Mouse (Mus musculus): ENCODE data around the gene Brpf1. TPM values are rescaled to one million over a fixed set of nuclear protein-coding genes. Genes with fewer than 3 reads are reported as not detected.

The Brpf1 gene
- polyA plus RNA-seq, 1 experiment from 2014 or later = 15.8 TPM

DNA sequence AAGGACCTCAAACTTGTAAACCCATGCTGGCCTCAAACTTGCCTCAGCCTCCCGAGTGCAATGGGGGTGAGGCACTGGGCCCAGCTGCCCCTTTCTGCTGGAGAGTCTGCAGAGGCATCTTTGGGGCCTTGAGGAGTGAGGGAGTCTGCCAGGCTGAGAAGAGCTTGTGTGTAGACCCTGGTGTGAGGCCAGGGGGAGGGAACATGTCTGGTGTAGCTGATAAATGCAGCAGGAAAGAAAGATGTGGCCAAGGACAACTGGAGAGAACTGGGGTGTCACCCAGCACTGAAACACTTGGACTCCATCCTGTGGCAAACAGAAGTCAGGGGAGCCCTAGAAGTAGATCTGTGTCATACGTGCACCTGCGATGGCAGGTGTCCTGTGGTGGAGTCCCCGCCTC, 66.6 kb downstream of the Brpf1 start:
- H3K27ac ChIP-seq (ENCODE audit: low read depth, low read length) = no peak overlapping the region
- no peaks in the 10 kb centered on the region for H3K27me3 ChIP-seq (replicated peaks; ENCODE audit: control insufficient read depth, insufficient read depth, low read length)
- H3K9me3 ChIP-seq (replicated peaks; ENCODE audit: control insufficient read depth, low read length) = no peaks in the 10 kb centered on the region
- 95% methylated on average over 4 of the region's 4 CpGs for WGBS
- no peak overlapping the region for H3K9ac ChIP-seq (ENCODE audit: low read length)
- no peak for ATAC-seq
- no peak overlapping the region for H3K4me3 ChIP-seq (ENCODE audit: low read depth, low read length)
- H3K36me3 ChIP-seq (ENCODE audit: control insufficient read depth, insufficient read depth, low read length) = peaks cover 73% of the 10 kb centered on the region
- no peak for DNase-seq (ENCODE audit: low spot score)
- peaks cover 7% of the 10 kb centered on the region; the same call in 1 of the 2 replicates for H3K4me1 ChIP-seq (ENCODE audit: control insufficient read depth, insufficient read depth, low read length)
- no peak overlapping the region for H3K4me2 ChIP-seq (ENCODE audit: low read length)

Other genes starting within 250 kb of the Brpf1 start
- gene Setd5, start 229.8 kb upstream of the Brpf1 start, polyA plus RNA-seq (2014; fragmentation: Nextera tagmentation; extraction: Ambion mirVana) = 44.1 and 47.6 TPM in 2 replicates
- 8.8 and 11.3 TPM in 2 replicates for gene Lhfpl4, start 111.8 kb upstream of the Brpf1 start, polyA plus RNA-seq (2014; fragmentation: Nextera tagmentation; extraction: Ambion mirVana)
- 41.7 and 43.6 TPM in 2 replicates for gene Mtmr14, start 69.3 kb upstream of the Brpf1 start, polyA plus RNA-seq (2014; fragmentation: Nextera tagmentation; extraction: Ambion mirVana)
- 0.23 and 0.80 TPM in 2 replicates for gene Cpne9, start 24.8 kb upstream of the Brpf1 start, polyA plus RNA-seq (2014; fragmentation: Nextera tagmentation; extraction: Ambion mirVana)
- gene Ogg1, start 19.8 kb downstream of the Brpf1 start, polyA plus RNA-seq (2014; fragmentation: Nextera tagmentation; extraction: Ambion mirVana) = 12.7 and 14.7 TPM in 2 replicates
- 86.3 and 90.7 TPM in 2 replicates for gene Camk1, start 36.8 kb downstream of the Brpf1 start, polyA plus RNA-seq (2014; fragmentation: Nextera tagmentation; extraction: Ambion mirVana)
- gene Tada3, start 70.7 kb downstream of the Brpf1 start, polyA plus RNA-seq (2014; fragmentation: Nextera tagmentation; extraction: Ambion mirVana) = 68.2 and 83.2 TPM in 2 replicates
- 265 and 270 TPM in 2 replicates for gene Arpc4, start 71.0 kb downstream of the Brpf1 start, polyA plus RNA-seq (2014; fragmentation: Nextera tagmentation; extraction: Ambion mirVana)
- 2.5 and 5.0 TPM in 2 replicates for gene Ttll3, start 82.1 kb downstream of the Brpf1 start, polyA plus RNA-seq (2014; fragmentation: Nextera tagmentation; extraction: Ambion mirVana)
- gene Rpusd3, start 112.2 kb downstream of the Brpf1 start, polyA plus RNA-seq (2014; fragmentation: Nextera tagmentation; extraction: Ambion mirVana) = 15.8 and 19.8 TPM in 2 replicates
- gene Cidec, start 128.6 kb downstream of the Brpf1 start, polyA plus RNA-seq (2014; fragmentation: Nextera tagmentation; extraction: Ambion mirVana) = not detected in 2 replicates
- 88.0 and 94.4 TPM in 2 replicates for gene Jagn1, start 135.4 kb downstream of the Brpf1 start, polyA plus RNA-seq (2014; fragmentation: Nextera tagmentation; extraction: Ambion mirVana)
- not detected in 2 replicates for gene Il17re, start 151.3 kb downstream of the Brpf1 start, polyA plus RNA-seq (2014; fragmentation: Nextera tagmentation; extraction: Ambion mirVana)
- gene Il17rc, start 164.3 kb downstream of the Brpf1 start, polyA plus RNA-seq (2014; fragmentation: Nextera tagmentation; extraction: Ambion mirVana) = 1.3 and 2.0 TPM in 2 replicates
- gene Creld1, start 176.2 kb downstream of the Brpf1 start, polyA plus RNA-seq (2014; fragmentation: Nextera tagmentation; extraction: Ambion mirVana) = 37.2 and 49.4 TPM in 2 replicates
- 3.2 and 5.4 TPM in 2 replicates for gene Prrt3, start 194.8 kb downstream of the Brpf1 start, polyA plus RNA-seq (2014; fragmentation: Nextera tagmentation; extraction: Ambion mirVana)
- 101 and 108 TPM in 2 replicates for gene Emc3, start 224.5 kb downstream of the Brpf1 start, polyA plus RNA-seq (2014; fragmentation: Nextera tagmentation; extraction: Ambion mirVana)
- gene Fancd2, start 224.5 kb downstream of the Brpf1 start, polyA plus RNA-seq (2014; fragmentation: Nextera tagmentation; extraction: Ambion mirVana) = 4.3 and 5.8 TPM in 2 replicates